Mouse (Mus musculus): Measurements from ENCODE around the gene Gpr88. TPM values are rescaled to one million over a fixed set of nuclear protein-coding genes. Genes with fewer than 3 reads are reported as not detected.

Gpr88 gene
- polyA plus RNA-seq, 1 experiment: not detected

- Histone ChIP-seq H3ac (ENCODE audit: control insufficient read depth, insufficient read length) (no peak overlapping the region), H3K36me3 (ENCODE audit: control insufficient read depth, insufficient read depth) (no peaks in the 10 kb centered on the region), H3K79me2 (ENCODE audit: control insufficient read depth, insufficient read depth) (no peaks in the 10 kb centered on the region), H3K4me3 (no peak overlapping the region), H3K4me2 (ENCODE audit: low read depth) (no peak overlapping the region), H3K27me3 (ENCODE audit: control insufficient read depth, insufficient read depth, insufficient read length) (no peaks in the 10 kb centered on the region)
- TF ChIP-seq REST (IDR thresholded peaks at IDR 0.05; ENCODE audit: insufficient read depth, insufficient read length): no peak
- TF ChIP-seq USF1 (IDR thresholded peaks at IDR 0.05; ENCODE audit: low read depth): no peak
- no peak for TF ChIP-seq TCF3 (IDR thresholded peaks at IDR 0.05; ENCODE audit: insufficient read length, low read depth)
- no peak for TF ChIP-seq CEBPB (IDR thresholded peaks at IDR 0.05; ENCODE audit: insufficient read depth, poor library complexity, severe bottlenecking)
- TF ChIP-seq SRF (IDR thresholded peaks at IDR 0.05; ENCODE audit: control insufficient read depth, insufficient read length, low read depth): no peak
- no peak for TF ChIP-seq MYOD1 (IDR thresholded peaks at IDR 0.05; ENCODE audit: control insufficient read depth in 1 of 3, insufficient read length in 2 of 3, low read depth in 2 of 3)
- TF ChIP-seq MAX (IDR thresholded peaks at IDR 0.05; ENCODE audit: low read depth): no peak
- no peak for TF ChIP-seq MYOG (IDR thresholded peaks at IDR 0.05; ENCODE audit: control insufficient read depth in 1 of 3, insufficient read depth in 1 of 3, insufficient read length in 2 of 3, low read depth in 2 of 3)
- TF ChIP-seq E2F4 (IDR thresholded peaks at IDR 0.05; ENCODE audit: insufficient read depth): no peak
- no peak for TF ChIP-seq TCF12 (IDR thresholded peaks at IDR 0.05; ENCODE audit: insufficient read depth, poor library complexity, severe bottlenecking)
- no peak for TF ChIP-seq POLR2AphosphoS2 (IDR thresholded peaks at IDR 0.05; ENCODE audit: insufficient read length, low read depth)
- TF ChIP-seq POLR2A (IDR thresholded peaks at IDR 0.05; ENCODE audit: insufficient read length, low read depth): no peak
Observed at GRCm38 (mm10) chr3:116200060-116200459, 53.2 kb downstream of the Gpr88 start.

Other genes starting within 250 kb of the Gpr88 start
- 3.9 TPM for gene Slc30a7, start 246.1 kb downstream of the Gpr88 start, polyA plus RNA-seq (2012; fragmentation: generic; extraction: Trizol)
- gene Extl2, start 246.0 kb downstream of the Gpr88 start, polyA plus RNA-seq (2012; fragmentation: generic; extraction: Trizol): 9.4 TPM
- gene Vcam1, start 123.8 kb downstream of the Gpr88 start, polyA plus RNA-seq (2012; fragmentation: generic; extraction: Trizol): 6.6 TPM
- 0.65 TPM for gene Cdc14a, start 170.5 kb upstream of the Gpr88 start, polyA plus RNA-seq (2012; fragmentation: generic; extraction: Trizol)